Mouse (Mus musculus) heart, postnatal 14 days (tissue): Measurements from ENCODE around the gene Simc1. TPM values are rescaled to one million over a fixed set of nuclear protein-coding genes. Genes with fewer than 3 reads are reported as not detected.

Experiments used
- DNase-seq, 2 experiments: peaks; one replicate each; pipeline ENCODE4 v3.0.0; 2021 to 2022
- intact Hi-C: fragments of 180-260 bp; cut with DNase I; formaldehyde crosslinking; loops from one replicate; pipeline ENCODE4 v1.15.1; 2025
- microRNA-seq, 2 experiments: library from miRNA; unstranded; fragments of <30 nt; microRNA quantifications; one replicate each; pipeline ENCODE4 v1.2.0; 2021 to 2022
- total RNA-seq, 2 experiments: library from RNA; stranded (reverse); gene quantifications; 2 replicates each; pipeline ENCODE4 v1.2.3; 2021

Gene Simc1
- total RNA-seq, 2 experiments from 2014 or later: 1.8 to 2.8 TPM

DNA sequence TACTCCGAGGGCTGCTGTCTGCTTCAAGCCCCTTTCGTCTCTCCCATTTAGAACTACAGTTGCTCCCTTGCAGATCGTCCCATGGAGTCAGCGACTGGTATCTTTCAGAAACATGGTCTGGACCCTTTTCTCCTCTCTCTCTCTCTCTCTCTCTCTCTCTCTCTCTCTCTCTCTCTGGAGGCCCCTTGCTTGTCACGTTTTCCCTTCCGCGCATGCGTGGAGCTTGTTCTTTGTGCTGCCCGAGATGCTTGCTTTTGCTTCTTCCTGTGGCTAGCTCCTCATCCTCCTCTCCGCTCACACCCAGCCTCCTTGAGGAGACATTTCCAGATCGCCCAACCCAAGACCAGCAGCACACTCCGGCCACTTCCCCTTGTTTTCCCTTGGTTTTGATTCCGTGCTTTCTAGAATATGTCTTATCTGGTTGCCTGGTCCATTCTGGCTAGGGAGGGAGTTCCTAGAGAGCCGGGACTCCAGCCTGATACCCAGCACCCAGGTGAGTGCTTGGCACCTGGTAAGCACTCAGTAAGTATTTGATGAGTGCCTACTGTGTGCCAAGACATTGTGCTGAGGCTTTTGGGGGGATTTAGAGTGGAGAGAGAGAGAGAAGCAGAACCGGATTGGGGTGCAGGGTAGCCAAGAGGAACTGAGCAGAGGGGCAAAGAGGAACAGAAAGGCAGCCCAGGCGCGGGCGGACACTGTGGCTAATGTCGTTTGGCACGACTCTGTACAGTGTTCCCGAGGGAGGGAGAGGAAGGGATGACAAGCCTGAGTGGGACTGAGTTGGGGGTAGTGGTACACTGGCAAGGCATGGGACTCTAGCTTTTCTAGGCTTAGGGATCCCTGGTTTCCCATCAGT lies 74.3 kb downstream of the Simc1 start:
- DNase-seq: no peak
- intact Hi-C loops: no loop called here

DNA sequence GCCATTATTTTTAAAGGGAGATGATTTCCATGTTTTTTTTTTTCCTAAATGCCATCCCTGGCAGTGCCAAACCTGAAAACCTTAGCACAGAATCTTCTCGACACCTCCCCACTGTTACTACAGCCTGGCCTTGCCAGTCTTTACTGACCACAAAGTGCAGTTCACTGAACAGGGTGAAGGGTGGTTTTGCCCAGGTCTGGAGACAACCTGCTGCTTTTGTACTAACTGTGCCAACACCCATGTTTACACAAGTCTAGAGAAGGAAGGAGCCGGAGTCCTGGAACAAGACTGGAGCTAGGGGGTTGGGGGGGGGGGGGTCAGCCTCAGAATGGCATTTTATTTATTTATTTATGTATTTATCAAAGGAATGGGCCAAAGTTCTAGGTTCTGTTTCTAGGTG lies 77.8 kb downstream of the Simc1 start:
- DNase-seq: no peak
- intact Hi-C loops: no loop called here

DNA sequence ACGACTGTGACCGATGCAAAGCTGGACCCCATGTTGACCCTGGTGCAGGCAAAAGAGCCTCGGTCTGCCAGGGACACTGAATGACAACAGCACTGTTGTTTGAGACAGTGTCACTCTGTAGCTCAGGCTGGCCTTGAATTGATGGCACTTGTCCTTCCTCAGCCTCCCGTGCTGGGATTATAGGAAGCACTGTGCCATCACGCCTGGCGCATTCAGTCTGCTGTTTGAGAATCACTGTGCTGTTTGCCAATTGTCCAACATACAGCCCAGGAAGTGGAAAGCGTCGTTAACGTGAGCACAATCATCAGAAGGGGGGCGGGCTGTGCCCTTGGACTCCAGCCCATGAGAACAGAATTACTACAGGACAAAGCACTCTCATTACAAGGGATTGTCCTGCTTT lies 78.5 kb downstream of the Simc1 start:
- intact Hi-C loops: no loop called here
- no peak for DNase-seq

DNA sequence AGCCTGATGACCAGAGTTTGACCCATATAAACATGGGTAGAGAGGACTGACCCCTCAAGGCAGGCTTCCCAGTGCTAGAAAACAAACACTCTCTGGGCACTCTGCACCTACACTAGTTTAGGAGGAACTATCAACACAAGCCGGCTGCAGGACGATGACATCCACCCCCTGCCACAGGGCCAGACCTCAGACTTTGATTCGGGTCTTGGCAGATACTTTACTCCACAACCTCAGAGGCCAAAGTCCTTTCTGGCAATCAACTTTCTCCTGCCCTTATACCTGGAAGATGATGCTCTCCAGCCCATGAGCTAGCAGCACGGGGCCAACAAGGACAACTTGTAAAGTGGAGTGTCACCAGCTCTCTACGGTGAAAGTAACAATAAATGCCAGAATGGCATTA lies 79.3 kb downstream of the Simc1 start:
- DNase-seq: no peak
- intact Hi-C loops: no loop called here

DNA sequence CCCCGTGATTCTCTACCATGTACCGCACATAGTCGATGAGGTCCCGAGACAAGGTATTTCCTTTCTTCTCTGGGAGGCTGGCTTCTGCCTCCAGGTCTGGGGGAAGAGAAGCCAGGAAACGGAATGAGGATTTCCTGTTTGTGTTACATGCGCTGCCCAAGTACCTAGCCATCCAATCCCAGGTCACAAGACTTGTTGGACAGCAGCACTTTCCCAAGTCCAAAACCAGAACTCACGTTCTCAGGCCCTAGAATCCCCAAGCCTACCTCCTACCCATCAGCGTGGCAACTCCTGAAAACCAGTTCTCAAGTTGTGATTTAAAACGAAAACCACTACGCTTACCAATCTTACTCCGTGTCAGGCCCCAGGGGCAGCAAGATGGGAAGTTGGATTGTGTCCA lies 82.3 kb downstream of the Simc1 start:
- intact Hi-C loops: no loop called here
- no peak for DNase-seq

DNA sequence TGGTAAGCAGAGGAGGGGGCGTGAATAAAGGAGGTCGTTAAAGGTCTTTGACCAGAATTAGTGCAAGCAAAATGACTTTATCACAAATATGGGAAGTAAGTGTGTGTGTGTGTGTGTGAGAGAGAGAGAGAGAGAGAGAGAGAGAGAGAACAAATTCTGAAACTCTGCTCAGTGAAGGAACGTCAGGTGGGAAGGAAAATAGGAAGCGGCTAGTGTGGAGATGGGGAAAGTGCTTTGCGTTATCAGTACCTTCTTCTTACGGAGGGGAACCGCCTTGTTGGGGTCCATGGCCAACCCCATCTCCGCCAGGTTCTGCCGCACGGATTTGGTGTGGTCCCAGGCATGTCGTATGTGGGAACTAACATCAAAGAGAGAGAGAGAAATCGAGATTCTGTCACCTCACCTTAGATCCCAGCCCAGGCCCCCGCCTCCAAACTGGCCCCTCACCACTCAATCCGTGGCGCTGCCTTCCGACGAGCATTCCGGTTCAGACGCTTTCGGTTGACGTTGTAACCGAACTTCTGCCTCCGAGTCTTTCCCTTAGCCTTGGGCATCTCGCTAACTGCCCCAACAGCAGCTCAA lies 85.9 kb downstream of the Simc1 start:
- DNase-seq: no peak
- intact Hi-C loops: no loop called here

DNA sequence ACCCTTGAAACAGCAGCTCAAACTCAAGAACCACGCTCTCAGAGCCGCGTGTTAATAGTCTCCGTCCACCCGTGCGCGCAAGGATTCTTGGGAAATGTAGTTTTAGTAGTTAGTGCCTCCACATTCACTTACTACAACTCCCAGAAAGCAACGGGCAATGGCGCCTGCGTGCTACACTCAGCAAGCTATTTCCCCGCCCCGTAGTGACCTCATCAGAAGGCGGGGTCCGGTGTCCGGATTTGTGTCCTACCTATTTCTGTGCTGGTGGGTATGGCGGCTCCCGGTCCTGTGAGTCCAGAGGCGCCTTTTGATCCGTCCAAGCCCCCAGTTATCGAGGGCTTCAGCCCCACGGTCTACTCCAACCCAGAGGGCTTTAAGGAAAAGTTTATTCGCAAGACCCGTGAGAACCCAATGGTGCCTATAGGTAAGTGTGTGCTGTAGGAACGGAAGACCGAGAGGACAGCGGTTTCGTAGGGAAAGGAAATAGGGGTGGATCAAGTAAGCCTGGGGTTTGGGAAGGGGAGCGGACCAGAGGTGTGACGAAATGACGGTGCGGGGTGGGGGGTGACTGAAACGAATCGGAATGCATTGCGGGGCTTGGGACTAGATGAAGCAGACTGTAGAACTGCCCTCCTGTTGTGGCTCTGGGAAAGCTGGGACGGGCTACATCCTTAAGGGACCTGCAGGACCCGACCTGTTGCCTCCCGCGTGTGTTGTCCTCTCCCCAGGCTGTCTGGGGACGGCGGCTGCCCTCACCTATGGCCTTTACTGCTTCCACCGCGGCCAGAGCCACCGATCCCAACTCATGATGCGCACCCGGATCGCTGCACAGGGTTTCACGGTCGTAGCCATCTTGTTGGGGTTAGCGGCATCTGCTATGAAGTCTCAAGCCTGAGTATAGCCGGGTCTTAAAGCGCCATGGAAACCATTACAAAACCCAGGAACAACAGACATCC lies 86.7 kb downstream of the Simc1 start, which contains the start of the genes Nop16 and Higd2a:
Nop16 (minus strand) TSS at position 95 of the 956 bp plus-strand sequence.
Higd2a (plus strand) TSS at position 212 of the 956 bp plus-strand sequence.
- peak; percentile 94 to 97 for DNase-seq
- intact Hi-C loops: loop anchor here (2.0 kb wide), 1 partner anchor 21 kb away; the partner anchor contains the start of gene Cltb

DNA sequence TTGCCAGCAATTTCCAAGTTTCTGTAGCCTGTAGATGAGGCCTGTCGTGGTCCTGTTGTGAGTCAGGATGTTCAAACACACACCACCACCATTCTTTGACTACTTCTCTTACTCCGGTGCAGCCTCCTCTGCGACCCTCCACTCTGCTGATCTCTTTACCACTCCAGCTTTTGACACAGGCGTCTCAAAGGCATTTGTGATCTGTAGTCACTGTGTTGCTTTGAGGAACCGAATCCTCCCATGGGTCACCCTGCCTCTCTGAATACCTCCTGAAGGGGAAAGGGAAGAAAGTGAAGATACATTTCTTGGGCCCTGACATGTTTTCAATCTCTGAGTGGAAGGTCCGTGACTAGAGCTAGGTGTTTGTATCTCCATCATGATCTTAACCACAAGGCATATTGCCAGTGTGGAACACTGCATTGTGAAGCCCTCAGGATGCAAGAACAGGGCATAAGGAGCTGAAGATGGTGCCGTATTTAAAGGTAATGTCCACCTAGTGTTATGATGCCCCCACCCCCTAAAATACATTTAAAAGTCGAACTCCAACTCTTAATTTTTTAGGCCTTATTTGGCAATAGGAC lies 88.3 kb downstream of the Simc1 start:
- intact Hi-C loops: loop anchor here (2.0 kb wide), 1 partner anchor 19 kb away; the partner anchor contains the start of gene Cltb

DNA sequence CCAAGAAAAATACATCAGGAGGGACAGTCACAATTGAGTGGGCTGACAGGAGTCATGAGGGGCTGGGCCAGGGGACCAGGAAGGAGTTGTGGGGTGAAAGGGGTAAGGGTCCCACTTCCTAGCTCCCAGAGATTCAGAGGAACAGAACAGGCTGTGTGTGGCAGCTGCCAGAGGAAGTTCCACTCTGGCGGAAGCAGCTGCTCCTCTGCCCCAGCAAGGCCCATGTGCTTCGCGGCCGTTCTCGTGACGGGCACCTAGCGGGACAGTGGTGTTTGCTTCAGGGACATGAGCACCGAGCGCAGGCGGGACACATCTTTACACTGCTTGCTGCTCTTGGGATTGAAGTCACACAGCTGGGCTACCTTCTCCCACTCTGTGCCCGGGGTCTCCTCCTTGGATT lies 90.0 kb downstream of the Simc1 start:
- intact Hi-C loops: no loop called here

More for the DNA sequence above, 88.3 kb downstream of the Simc1 start:
- no peak for DNase-seq

DNA sequence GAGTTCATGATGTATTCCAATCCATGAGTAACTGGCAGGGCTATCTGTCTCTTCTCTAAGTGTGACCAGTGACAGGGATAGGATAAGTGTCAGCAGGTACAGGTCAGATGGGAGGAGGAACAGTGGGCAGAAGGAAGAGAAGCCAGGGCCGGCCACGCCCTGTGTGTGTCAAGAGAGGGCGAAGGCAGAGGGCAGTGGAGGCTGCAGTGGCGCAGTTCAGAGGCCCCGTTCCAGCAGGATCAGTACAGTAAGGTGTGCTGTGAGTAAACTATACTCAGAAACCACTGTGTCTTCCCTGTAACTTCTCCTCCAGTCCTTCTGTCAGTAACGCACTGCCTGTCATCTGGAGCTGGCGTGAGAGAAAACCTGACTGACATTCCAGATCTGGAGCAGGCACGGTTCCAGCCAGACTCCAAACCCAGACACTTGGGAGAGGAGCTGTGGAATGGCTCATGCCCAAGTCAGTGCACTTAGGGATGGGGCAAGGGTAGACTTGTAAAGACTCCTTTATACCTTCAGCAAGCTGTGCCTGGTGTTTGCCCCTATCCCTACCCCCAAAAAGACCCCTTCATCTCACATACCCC lies 92.6 kb downstream of the Simc1 start:
- DNase-seq: peak in 1 of 2 experiments; percentile 43
- intact Hi-C loops: no loop called here

More for the DNA sequence above, 90.0 kb downstream of the Simc1 start:
- DNase-seq: no peak

DNA sequence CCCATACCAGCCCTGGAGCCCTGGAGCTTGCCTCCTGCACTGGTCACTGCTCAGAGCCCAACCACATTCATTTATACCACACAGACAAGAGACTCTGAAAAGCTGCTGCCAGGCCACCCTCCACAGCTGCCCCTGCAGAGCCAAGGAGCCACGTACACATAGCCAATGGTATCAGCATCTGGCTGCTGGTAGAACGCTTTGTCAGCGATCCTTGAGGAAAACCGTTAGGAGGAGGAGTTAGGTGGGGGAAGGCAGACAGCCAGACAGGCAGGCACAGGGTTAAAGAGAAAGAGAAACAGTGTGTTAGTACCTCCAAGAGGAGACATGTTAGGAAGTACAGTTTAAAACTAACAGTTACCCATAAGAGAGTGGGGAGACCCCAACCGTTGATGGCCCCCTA lies 93.3 kb downstream of the Simc1 start:
- no peak for DNase-seq
- intact Hi-C loops: no loop called here

DNA sequence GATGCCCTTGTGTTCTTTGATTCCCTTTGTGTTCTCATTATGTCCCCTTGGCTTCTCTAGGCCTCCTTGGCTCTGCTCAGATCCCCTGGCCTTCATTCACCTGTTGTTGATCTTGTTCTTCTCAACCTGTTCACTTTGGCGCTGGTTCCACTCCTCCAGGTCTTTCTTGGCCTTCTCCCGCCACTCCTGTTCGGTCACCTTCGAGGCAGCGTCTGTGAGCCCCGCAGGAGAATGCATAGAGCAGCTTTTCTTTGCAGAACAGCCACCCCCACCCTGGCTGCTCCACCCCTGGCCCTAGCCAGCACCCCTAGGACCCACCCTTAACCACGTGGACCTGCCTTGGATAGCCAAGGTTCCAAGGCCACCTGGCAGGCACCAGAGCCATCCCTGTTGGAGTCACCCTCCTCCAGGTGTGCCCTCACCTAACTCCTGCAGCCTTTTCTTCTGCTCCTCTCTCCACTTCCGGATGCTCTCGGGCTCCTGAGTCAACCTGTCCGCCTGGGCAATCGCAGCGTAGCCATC lies 95.1 kb downstream of the Simc1 start:
- no peak for DNase-seq
- intact Hi-C loops: no loop called here

Small RNA genes lying within 50 kb of the gene (microRNA-seq; reads per million reads assigned to microRNA genes)
- gene Gm24195: 0 reads per million in 2 experiments

Other genes starting within 250 kb of the Simc1 start
- gene Cplx2, start 132.4 kb upstream of the Simc1 start, total RNA-seq: 1 to 10 TPM; 4.5 to 5.1 TPM
- 10 to 100 TPM; 23.4 to 26.0 TPM for gene Thoc3, start 34.9 kb upstream of the Simc1 start, total RNA-seq
- 100 to 1,000 TPM in 1 of 2 experiments, 10 to 100 TPM in 1; 98.6 to 102 TPM for gene 4833439L19Rik, start 61.7 kb downstream of the Simc1 start, total RNA-seq
- gene Arl10, start 71.2 kb downstream of the Simc1 start, total RNA-seq: 1 to 10 TPM; 8.1 to 8.4 TPM
- 10 to 100 TPM; 14.7 to 15.1 TPM for gene Nop16, start 86.3 kb downstream of the Simc1 start, total RNA-seq
- 100 to 1,000 TPM; 216 to 231 TPM for gene Higd2a, start 86.4 kb downstream of the Simc1 start, total RNA-seq
- gene Cltb, start 107.6 kb downstream of the Simc1 start, total RNA-seq: 10 to 100 TPM; 91.8 to 93.1 TPM
- gene Faf2, start 118.0 kb downstream of the Simc1 start, total RNA-seq: 10 to 100 TPM; 29.7 to 31.4 TPM
- gene Rnf44, start 190.1 kb downstream of the Simc1 start, total RNA-seq: 10 to 100 TPM; 55.6 to 57.8 TPM
- not detected for gene Cdhr2, start 197.7 kb downstream of the Simc1 start, total RNA-seq
- gene Gprin1, start 246.1 kb downstream of the Simc1 start, total RNA-seq: not detected